Mouse (Mus musculus) forelimb bud, embryonic 11.5 days (tissue): Measurements from ENCODE around the gene Atp5j2.
A peak's percentile ranks its signal among the peaks of the same experiment; 100 is the strongest.
"Not testable (repeated sequence)": the region's sequence is repeated elsewhere in the genome, so short reads cannot be mapped to it uniquely, and the experiment has no call there.

Experiments
- DNase-seq: peaks from one replicate; pipeline ENCODE4 v3.0.0-alpha.2; 2012; ENCODE audit warnings: low read depth, low spot score

Atp5j2 gene

GRCm38 (mm10) chr5:145191962-145192361, at the start of gene Atp5j2:
Atp5j2 (minus strand) TSS chr5:145192062.
- DNase-seq = no peak

GRCm38 (mm10) chr5:145234636-145235035, 42.8 kb upstream of the Atp5j2 start:
- DNase-seq = peak; percentile 11

GRCm38 (mm10) chr5:145231893-145232411, 40.1 kb upstream of the Atp5j2 start:
- no peak for DNase-seq

- peak; percentile 96 for DNase-seq
Observed at GRCm38 (mm10) chr5:145231367-145231871, 39.6 kb upstream of the Atp5j2 start, which contains the start of gene Zfp655. Zfp655 (plus strand) TSS chr5:145231715.

- no peak for DNase-seq
Observed at GRCm38 (mm10) chr5:145230641-145231040, 38.8 kb upstream of the Atp5j2 start.

GRCm38 (mm10) chr5:145229283-145229682, 37.4 kb upstream of the Atp5j2 start:
- not testable (repeated sequence) for DNase-seq

GRCm38 (mm10) chr5:145226453-145226852, 34.6 kb upstream of the Atp5j2 start:
- DNase-seq = no peak

GRCm38 (mm10) chr5:145223395-145223794, 31.5 kb upstream of the Atp5j2 start:
- no peak for DNase-seq

- DNase-seq = no peak
Observed at GRCm38 (mm10) chr5:145222840-145223239, 31.0 kb upstream of the Atp5j2 start.

GRCm38 (mm10) chr5:145219981-145220380, 28.1 kb upstream of the Atp5j2 start:
- DNase-seq = no peak

- no peak for DNase-seq
Observed at GRCm38 (mm10) chr5:145218671-145219070, 26.8 kb upstream of the Atp5j2 start.

- no peak for DNase-seq
Observed at GRCm38 (mm10) chr5:145218206-145218605, 26.3 kb upstream of the Atp5j2 start.

- no peak for DNase-seq
Observed at GRCm38 (mm10) chr5:145217746-145218145, 25.9 kb upstream of the Atp5j2 start.

GRCm38 (mm10) chr5:145214679-145215078, 22.8 kb upstream of the Atp5j2 start:
- no peak for DNase-seq

GRCm38 (mm10) chr5:145213505-145213904, 21.6 kb upstream of the Atp5j2 start:
- no peak for DNase-seq

- no peak for DNase-seq
Observed at GRCm38 (mm10) chr5:145212216-145212615, 20.4 kb upstream of the Atp5j2 start.

- no peak for DNase-seq
Observed at GRCm38 (mm10) chr5:145211340-145211739, 19.5 kb upstream of the Atp5j2 start.

GRCm38 (mm10) chr5:145208391-145208790, 16.5 kb upstream of the Atp5j2 start:
- DNase-seq = not testable (repeated sequence)

- DNase-seq = no peak
Observed at GRCm38 (mm10) chr5:145207954-145208353, 16.1 kb upstream of the Atp5j2 start.

GRCm38 (mm10) chr5:145207385-145207784, 15.5 kb upstream of the Atp5j2 start:
- no peak for DNase-seq

GRCm38 (mm10) chr5:145205041-145205440, 13.2 kb upstream of the Atp5j2 start:
- DNase-seq = no peak

GRCm38 (mm10) chr5:145203936-145204691, 12.3 kb upstream of the Atp5j2 start, which contains the start of gene Zkscan5:
Zkscan5 (plus strand) TSS chr5:145204562.
- DNase-seq = peak; percentile 98

GRCm38 (mm10) chr5:145202446-145202845, 10.6 kb upstream of the Atp5j2 start:
- no peak for DNase-seq
